Mouse (Mus musculus): ENCODE measurements around the gene I830077J02Rik.

DNA sequence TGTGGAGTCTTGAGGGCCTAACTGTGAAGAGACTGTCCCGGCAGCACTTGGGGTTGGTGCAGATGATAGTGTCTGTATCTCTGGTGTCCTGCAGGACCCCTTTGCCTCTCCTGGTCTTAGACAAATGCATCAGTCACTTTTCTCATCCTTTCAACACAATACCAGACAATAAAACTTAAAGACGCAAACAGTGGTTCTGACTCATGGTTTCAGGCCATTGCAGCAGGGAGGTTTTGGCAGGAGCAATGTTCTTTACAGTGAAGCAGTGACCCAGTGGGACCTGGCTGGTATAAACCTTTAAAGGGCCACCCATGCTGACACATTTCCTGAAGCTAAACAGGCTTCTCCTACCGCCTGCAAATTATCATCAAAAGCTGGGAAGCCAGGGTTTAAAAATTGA, 41.3 kb downstream of the I830077J02Rik start:
- TF ChIP-seq CTCF (IDR thresholded peaks at IDR 0.05) = no peak
- no peak for TF ChIP-seq POLR2A (IDR thresholded peaks at IDR 0.05; ENCODE audit: insufficient read depth, low read depth, low read length)
